Mouse (Mus musculus) liver, adult 2 months (tissue): ENCODE results near the gene Gm5426. TPM values are rescaled to one million over a fixed set of nuclear protein-coding genes. Genes with fewer than 3 reads are reported as not detected.

ENCODE experiments used
- DNase-seq: peaks from one replicate; pipeline ENCODE4 v3.0.0-alpha.2; 2011; ENCODE audit warnings: low read depth, low spot score; ENCODE audit errors: extremely low read depth
- H3K27ac ChIP-seq: fragments of 200-500 bp; replicated peaks from 2 replicates; pipeline ENCODE4 v1.5.1; 2012; ENCODE audit warnings: low read depth, mild to moderate bottlenecking, control low read depth, inconsistent platforms, low read length; ENCODE audit not compliant: insufficient read depth
- H3K27me3 ChIP-seq: fragments of 200-500 bp; 2 replicates; pipeline ENCODE4 v1.6.1; 2012; ENCODE audit warnings: mild to moderate bottlenecking, moderate library complexity, low read length, inconsistent platforms; ENCODE audit not compliant: control insufficient read depth, insufficient read depth
- H3K36me3 ChIP-seq: fragments of 200-500 bp; 2 replicates; pipeline ENCODE4 v1.6.1; 2012; ENCODE audit warnings: low read length, inconsistent platforms; ENCODE audit not compliant: control insufficient read depth, insufficient read depth
- H3K4me1 ChIP-seq: fragments of 200-500 bp; 2 replicates; pipeline ENCODE4 v1.6.1; 2011; ENCODE audit warnings: low read length; ENCODE audit not compliant: control insufficient read depth, insufficient read depth
- H3K4me3 ChIP-seq: fragments of 200-500 bp; 2 replicates; pipeline ENCODE4 v1.5.1; 2011; ENCODE audit warnings: low read depth, mild to moderate bottlenecking, control low read depth, low read length, moderate library complexity; ENCODE audit not compliant: insufficient read depth
- H3K79me2 ChIP-seq: fragments of 200-500 bp; 2 replicates; pipeline ENCODE4 v1.6.1; 2012; ENCODE audit warnings: inconsistent platforms, mild to moderate bottlenecking, low read length, moderate library complexity; ENCODE audit not compliant: control insufficient read depth, insufficient read depth
- H3K9ac ChIP-seq: fragments of 200-500 bp; 2 replicates; pipeline ENCODE4 v1.6.1; 2012; ENCODE audit warnings: low read depth, mild to moderate bottlenecking, control low read depth, inconsistent platforms, low read length
- CTCF ChIP-seq: fragments of 200-500 bp; IDR thresholded peaks from 2 replicates; pipeline ENCODE4 v1.5.1; 2011; ENCODE audit warnings: low read depth, low read length, control low read depth
- POLR2A ChIP-seq: fragments of 200-500 bp; IDR thresholded peaks from 2 replicates; pipeline ENCODE4 v1.6.1; 2011; ENCODE audit warnings: low read length, control low read depth; ENCODE audit not compliant: insufficient read depth; ENCODE audit errors: extremely low read depth
- WGBS: fragments of 180-500 bp; shearing (Covaris S2); methylation state at CpG from one replicate; pipeline ENCODE4 v1.1.7; 2018; 5-methylcytosine and 5-hydroxymethylcytosine counted together
- polyA plus RNA-seq: library from polyadenylated mRNA; depleted of rRNA; stranded (reverse); fragments of >200 nt; gene quantifications from 2 replicates; pipeline ENCODE4 v1.2.3, GENCODE M21; 2012
- total RNA-seq: library from RNA; depleted of rRNA; stranded (reverse); fragments of >200 nt; gene quantifications from 2 replicates; pipeline ENCODE4 v1.2.3, GENCODE M21; 2014

The Gm5426 gene
- total and polyA plus RNA-seq, 2 experiments, result not detected

- H3K79me2 ChIP-seq, result no peaks in the 10 kb centered on the region
- no peak for TF ChIP-seq CTCF
- H3K9ac ChIP-seq, result no peak overlapping the region
- no peaks in the 10 kb centered on the region for H3K36me3 ChIP-seq
- H3K27ac ChIP-seq, result no peak overlapping the region
- H3K27me3 ChIP-seq, result no peaks in the 10 kb centered on the region
- no peak for DNase-seq
- WGBS, result 94% methylated on average over 4 of the region's 4 CpGs
- no peaks in the 10 kb centered on the region for H3K4me1 ChIP-seq
- no peak overlapping the region for H3K4me3 ChIP-seq
Measured at GRCm38 (mm10) chr10:96165260-96165659, 28.9 kb downstream of the Gm5426 start.

- no peak for TF ChIP-seq CTCF
- no peak for TF ChIP-seq POLR2A
- Histone ChIP-seq H3K36me3 (no peaks in the 10 kb centered on the region), H3K9ac (no peak overlapping the region), H3K4me3 (no peak overlapping the region), H3K27me3 (no peaks in the 10 kb centered on the region), H3K27ac (no peak overlapping the region), H3K4me1 (peaks cover 3% of the 10 kb centered on the region; the same call in 1 of the 2 replicates), H3K79me2 (no peaks in the 10 kb centered on the region)
- no peak for DNase-seq
- 84% methylated on average over 4 of the region's 4 CpGs for WGBS
Measured at GRCm38 (mm10) chr10:96168998-96169397, 32.6 kb downstream of the Gm5426 start.

GRCm38 (mm10) chr10:96171546-96171945 lies 35.1 kb downstream of the Gm5426 start:
- Histone ChIP-seq H3K4me3 (no peak overlapping the region), H3K27ac (no peak overlapping the region), H3K79me2 (no peaks in the 10 kb centered on the region), H3K36me3 (no peaks in the 10 kb centered on the region), H3K9ac (no peak overlapping the region), H3K4me1 (peaks cover 3% of the 10 kb centered on the region; the same call in 1 of the 2 replicates), H3K27me3 (no peaks in the 10 kb centered on the region)
- TF ChIP-seq POLR2A, result no peak
- peak; percentile 76 for DNase-seq

- Histone ChIP-seq H3K27me3 (no peaks in the 10 kb centered on the region), H3K4me3 (no peak overlapping the region), H3K9ac (no peak overlapping the region), H3K27ac (no peak overlapping the region), H3K36me3 (no peaks in the 10 kb centered on the region), H3K79me2 (no peaks in the 10 kb centered on the region), H3K4me1 (peaks cover 3% of the 10 kb centered on the region; the same call in 1 of the 2 replicates)
- WGBS, result 39% methylated on average over 4 of the region's 4 CpGs
- peak; percentile 37 for DNase-seq
- TF ChIP-seq POLR2A (no peak), CTCF (no peak)
Measured at GRCm38 (mm10) chr10:96172964-96173363, 36.6 kb downstream of the Gm5426 start.

GRCm38 (mm10) chr10:96173771-96174170 lies 37.4 kb downstream of the Gm5426 start:
- Histone ChIP-seq H3K27ac (no peak overlapping the region), H3K4me1 (peaks cover 3% of the 10 kb centered on the region; the same call in 1 of the 2 replicates), H3K9ac (no peak overlapping the region), H3K79me2 (no peaks in the 10 kb centered on the region), H3K36me3 (no peaks in the 10 kb centered on the region), H3K4me3 (no peak overlapping the region), H3K27me3 (no peaks in the 10 kb centered on the region)
- no peak for DNase-seq
- WGBS, result 93% methylated on average over 10 of the region's 10 CpGs
- TF ChIP-seq POLR2A (no peak), CTCF (no peak)

- no peaks in the 10 kb centered on the region for H3K36me3 ChIP-seq
- TF ChIP-seq POLR2A, result no peak
- no peak for TF ChIP-seq CTCF
- no peaks in the 10 kb centered on the region for H3K4me1 ChIP-seq
- no peak overlapping the region for H3K4me3 ChIP-seq
- no peaks in the 10 kb centered on the region for H3K27me3 ChIP-seq
- no peak overlapping the region for H3K27ac ChIP-seq
- H3K79me2 ChIP-seq, result no peaks in the 10 kb centered on the region
- WGBS, result 97% methylated on average over 6 of the region's 6 CpGs
- H3K9ac ChIP-seq, result no peak overlapping the region
- no peak for DNase-seq
Measured at GRCm38 (mm10) chr10:96176916-96177315, 40.5 kb downstream of the Gm5426 start.
